Comparison of ENCODE assay signal across 11 mouse cellular contexts in the genomic region with DNA sequence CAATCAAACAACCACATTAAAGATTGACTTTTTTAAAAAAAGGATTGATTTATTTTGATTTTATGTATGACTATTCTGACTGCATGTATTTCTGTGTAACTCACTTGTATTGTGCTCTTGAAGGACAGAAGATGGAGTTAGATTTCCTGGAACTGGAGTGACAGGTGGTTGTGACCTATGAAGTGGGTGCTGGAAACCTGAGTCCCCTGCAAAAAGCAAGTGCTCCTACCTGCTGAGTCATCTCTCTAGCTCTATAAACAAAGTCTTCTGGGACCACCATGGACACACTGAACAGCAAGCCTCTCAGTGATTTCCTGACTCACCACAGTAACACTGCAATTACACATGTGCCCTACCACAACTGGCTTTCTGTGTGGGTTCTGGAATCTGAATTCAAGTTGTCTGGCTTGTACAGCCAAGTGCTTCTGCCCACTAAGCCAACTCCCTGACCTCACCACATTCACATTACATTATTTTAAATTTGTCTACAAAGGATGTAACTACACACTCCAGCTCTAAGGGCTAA.
"Had no signal": no experiment of that assay in that cellular context is flagged by ENCODE, and none has a peak within 500 bp of the region (broad histone marks: within the 10 kb centered on the region; RNA-seq: fewer than 3 reads in every experiment).

No protein-coding gene starts in this region.

- H3K4me2 ChIP-seq: limb, embryonic 12.5 days; limb, embryonic 15.5 days; liver, embryonic 13.5 days; midbrain, embryonic 11.5 days; neural tube, embryonic 13.5 days; stomach, embryonic 15.5 days had no signal

- H3K9me3 ChIP-seq: limb, embryonic 12.5 days; limb, embryonic 15.5 days; liver, embryonic 13.5 days; neural tube, embryonic 13.5 days; stomach, embryonic 15.5 days had no signal

- DNase-seq: liver, embryonic 13.5 days; lung, adult 2 months; right cerebral cortex, postnatal 14 days; right cerebral cortex, postnatal 4 days; spleen, adult 18-20 months; thymus, postnatal 25 days had no signal

- H3K9ac ChIP-seq: limb, embryonic 12.5 days; limb, embryonic 15.5 days; liver, embryonic 13.5 days; neural tube, embryonic 13.5 days; stomach, embryonic 15.5 days had no signal

- H3K4me3 ChIP-seq: limb, embryonic 12.5 days; limb, embryonic 15.5 days; liver, embryonic 13.5 days; neural tube, embryonic 13.5 days; stomach, embryonic 15.5 days had no signal

- H3K4me1 ChIP-seq: limb, embryonic 12.5 days; neural tube, embryonic 13.5 days; stomach, embryonic 15.5 days had no signal

- H3K27ac ChIP-seq: limb, embryonic 12.5 days; limb, embryonic 15.5 days; liver, embryonic 13.5 days; neural tube, embryonic 13.5 days; stomach, embryonic 15.5 days had no signal

- H3K27me3 ChIP-seq: limb, embryonic 12.5 days; limb, embryonic 15.5 days; liver, embryonic 13.5 days; neural tube, embryonic 13.5 days; stomach, embryonic 15.5 days had no signal

- H3K36me3 ChIP-seq: liver, embryonic 13.5 days had no signal
